Mouse (Mus musculus): Measurements from ENCODE around the gene Defb6. TPM values are rescaled to one million over a fixed set of nuclear protein-coding genes. Genes with fewer than 3 reads are reported as not detected.

The Defb6 gene
- polyA plus RNA-seq (2014; fragmentation: Illumina TruSeq; extraction: RNeasy Lipid Tissue Mini Kit (QIAGEN cat#74804); ENCODE audit: low read depth, low replicate concordance), result not detected

DNA sequence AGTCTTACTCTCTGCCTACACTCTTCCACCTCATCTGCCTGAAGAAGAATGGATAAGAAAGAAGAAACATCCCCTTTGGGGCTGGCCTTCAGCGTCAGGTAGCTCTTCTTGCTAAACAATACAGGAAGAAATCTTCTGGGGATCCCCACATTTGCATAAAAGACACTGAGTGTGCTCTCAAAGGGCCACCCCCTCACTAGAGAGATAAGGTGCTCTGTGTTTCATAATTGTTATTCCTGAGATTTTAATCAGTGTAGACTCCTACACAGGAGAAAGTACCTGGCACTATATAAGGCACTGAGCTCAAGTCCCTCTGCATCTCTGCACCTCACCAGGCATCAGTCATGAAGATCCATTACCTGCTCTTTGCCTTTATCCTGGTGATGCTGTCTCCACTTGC lies at the start of gene Defb6:
Defb6 (plus strand) TSS at position 318 of the 400 bp plus-strand sequence.

DNA sequence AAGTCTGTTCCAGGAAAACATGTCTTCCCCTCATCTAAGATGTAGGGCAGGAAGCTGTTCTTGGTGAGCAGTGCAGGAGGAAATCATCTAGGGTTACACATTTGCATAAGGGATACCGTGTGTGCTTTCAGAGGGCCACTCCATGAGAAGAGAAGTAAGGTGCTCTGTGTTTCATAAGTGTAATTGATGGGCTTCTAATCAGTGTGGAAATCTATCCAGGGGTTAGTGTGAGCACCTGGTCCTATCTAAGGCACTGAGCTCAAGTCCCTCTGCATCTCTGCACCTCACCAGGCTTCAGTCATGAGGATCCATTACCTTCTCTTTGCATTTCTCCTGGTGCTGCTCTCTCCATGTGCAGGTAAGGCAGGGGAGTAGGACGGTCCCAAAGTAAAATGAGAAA lies 14.3 kb downstream of the Defb6 start, which contains the start of gene Defb46:
Defb46 (plus strand) TSS at position 301 of the 400 bp plus-strand sequence.

DNA sequence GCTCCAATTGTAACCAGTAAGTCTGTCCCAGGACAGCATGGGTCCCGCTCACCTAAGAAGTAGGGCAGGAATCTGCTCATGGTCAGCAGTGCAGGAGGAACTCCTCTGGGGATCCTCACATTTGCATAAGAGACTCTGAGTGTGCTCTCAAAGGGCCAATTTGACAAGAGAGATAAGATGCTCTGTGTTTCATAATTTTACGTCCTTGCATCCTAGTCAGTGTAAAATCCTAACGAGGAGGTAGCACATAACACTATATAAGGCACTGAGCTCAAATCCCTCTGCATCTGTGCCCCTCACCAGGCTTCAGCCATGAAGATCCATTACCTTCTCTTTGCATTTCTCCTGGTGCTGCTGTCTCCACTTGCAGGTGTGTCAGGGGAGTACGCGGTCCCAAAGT lies 22.0 kb downstream of the Defb6 start, which contains the start of gene Defb5:
Defb5 (plus strand) TSS at position 301 of the 400 bp plus-strand sequence.

Other genes starting within 250 kb of the Defb6 start
- 0.88 TPM for gene Defb40, start 247.2 kb upstream of the Defb6 start, polyA plus RNA-seq (2014; fragmentation: Illumina TruSeq; extraction: RNeasy Lipid Tissue Mini Kit (QIAGEN cat#74804); ENCODE audit: low read depth, low replicate concordance)
- 3.2 TPM for gene Defb37, start 234.4 kb upstream of the Defb6 start, polyA plus RNA-seq (2014; fragmentation: Illumina TruSeq; extraction: RNeasy Lipid Tissue Mini Kit (QIAGEN cat#74804); ENCODE audit: low read depth, low replicate concordance)
- gene Defb38, start 198.9 kb upstream of the Defb6 start, polyA plus RNA-seq (2014; fragmentation: Illumina TruSeq; extraction: RNeasy Lipid Tissue Mini Kit (QIAGEN cat#74804); ENCODE audit: low read depth, low replicate concordance), result 2.3 TPM
- not detected for gene Defb39, start 160.7 kb upstream of the Defb6 start, polyA plus RNA-seq (2014; fragmentation: Illumina TruSeq; extraction: RNeasy Lipid Tissue Mini Kit (QIAGEN cat#74804); ENCODE audit: low read depth, low replicate concordance)
- not detected for gene Defb12, start 110.6 kb upstream of the Defb6 start, polyA plus RNA-seq (2014; fragmentation: Illumina TruSeq; extraction: RNeasy Lipid Tissue Mini Kit (QIAGEN cat#74804); ENCODE audit: low read depth, low replicate concordance)
- not detected for gene Defb34, start 101.7 kb upstream of the Defb6 start, polyA plus RNA-seq (2014; fragmentation: Illumina TruSeq; extraction: RNeasy Lipid Tissue Mini Kit (QIAGEN cat#74804); ENCODE audit: low read depth, low replicate concordance)
- not detected for gene Gm45826, start 84.7 kb upstream of the Defb6 start, polyA plus RNA-seq (2014; fragmentation: Illumina TruSeq; extraction: RNeasy Lipid Tissue Mini Kit (QIAGEN cat#74804); ENCODE audit: low read depth, low replicate concordance)
- 12.6 TPM for gene Defb14, start 31.1 kb upstream of the Defb6 start, polyA plus RNA-seq (2014; fragmentation: Illumina TruSeq; extraction: RNeasy Lipid Tissue Mini Kit (QIAGEN cat#74804); ENCODE audit: low read depth, low replicate concordance)
- not detected for gene Defb4, start 26.8 kb upstream of the Defb6 start, polyA plus RNA-seq (2014; fragmentation: Illumina TruSeq; extraction: RNeasy Lipid Tissue Mini Kit (QIAGEN cat#74804); ENCODE audit: low read depth, low replicate concordance)
- gene Defb46, start 14.4 kb downstream of the Defb6 start, polyA plus RNA-seq (2014; fragmentation: Illumina TruSeq; extraction: RNeasy Lipid Tissue Mini Kit (QIAGEN cat#74804); ENCODE audit: low read depth, low replicate concordance), result not detected
- not detected for gene Defb5, start 22.1 kb downstream of the Defb6 start, polyA plus RNA-seq (2014; fragmentation: Illumina TruSeq; extraction: RNeasy Lipid Tissue Mini Kit (QIAGEN cat#74804); ENCODE audit: low read depth, low replicate concordance)
- gene Defb3, start 67.9 kb downstream of the Defb6 start, polyA plus RNA-seq (2014; fragmentation: Illumina TruSeq; extraction: RNeasy Lipid Tissue Mini Kit (QIAGEN cat#74804); ENCODE audit: low read depth, low replicate concordance), result not detected
- not detected for gene Defb8, start 222.1 kb downstream of the Defb6 start, polyA plus RNA-seq (2014; fragmentation: Illumina TruSeq; extraction: RNeasy Lipid Tissue Mini Kit (QIAGEN cat#74804); ENCODE audit: low read depth, low replicate concordance)

Measured in testis, adult 10 weeks (tissue).